Mouse (Mus musculus) forebrain, embryonic 13.5 days (tissue): ENCODE measurements around the gene Meis2. TPM values are rescaled to one million over a fixed set of nuclear protein-coding genes. Genes with fewer than 3 reads are reported as not detected.

ENCODE experiments used
- ATAC-seq: fragments of 200-750 bp; cut with Nextera tagmentation; 2 replicates; pipeline ENCODE4 v1.8.0; 2017
- H3K27ac ChIP-seq: fragments of 300-500 bp; sonication (generic); 2 replicates; pipeline ENCODE4 v1.5.1; 2015; ENCODE audit warnings: inconsistent platforms, mild to moderate bottlenecking, moderate library complexity
- H3K27me3 ChIP-seq: fragments of 300-500 bp; sonication (generic); 2 replicates; pipeline ENCODE4 v1.6.1; 2015; ENCODE audit warnings: mild to moderate bottlenecking, inconsistent platforms
- H3K36me3 ChIP-seq: fragments of 300-500 bp; sonication (generic); 2 replicates; pipeline ENCODE4 v1.6.1; 2015; ENCODE audit warnings: mild to moderate bottlenecking, inconsistent platforms; ENCODE audit not compliant: poor library complexity, severe bottlenecking
- H3K4me1 ChIP-seq: fragments of 300-500 bp; sonication (generic); 2 replicates; pipeline ENCODE4 v1.6.1; 2015; ENCODE audit warnings: inconsistent platforms
- H3K4me2 ChIP-seq: fragments of 300-500 bp; sonication (generic); 2 replicates; pipeline ENCODE4 v1.6.1; 2015; ENCODE audit warnings: inconsistent platforms, mild to moderate bottlenecking, moderate library complexity
- H3K4me3 ChIP-seq: fragments of 300-500 bp; sonication (generic); 2 replicates; pipeline ENCODE4 v1.5.1; 2015; ENCODE audit warnings: mild to moderate bottlenecking, inconsistent platforms
- H3K9ac ChIP-seq: fragments of 300-500 bp; sonication (generic); 2 replicates; pipeline ENCODE4 v1.6.1; 2015; ENCODE audit warnings: mild to moderate bottlenecking, inconsistent platforms
- H3K9me3 ChIP-seq: fragments of 300-500 bp; sonication (generic); replicated peaks from 2 replicates; pipeline ENCODE4 v1.6.1; 2016; ENCODE audit warnings: inconsistent platforms
- WGBS: fragments of 180-500 bp; shearing (Covaris S2); methylation state at CpG from one replicate; pipeline ENCODE4 v1.1.7; 2015; 5-methylcytosine and 5-hydroxymethylcytosine counted together
- polyA plus RNA-seq: library from polyadenylated mRNA; unstranded; fragments of >200 nt; fragmentation: Nextera tagmentation; extraction: Ambion mirVana; gene quantifications from 2 replicates; pipeline ENCODE4 v1.2.1, GENCODE M21; 2015

The Meis2 gene
- polyA plus RNA-seq, 1 experiment from 2014 or later = 130 TPM

DNA sequence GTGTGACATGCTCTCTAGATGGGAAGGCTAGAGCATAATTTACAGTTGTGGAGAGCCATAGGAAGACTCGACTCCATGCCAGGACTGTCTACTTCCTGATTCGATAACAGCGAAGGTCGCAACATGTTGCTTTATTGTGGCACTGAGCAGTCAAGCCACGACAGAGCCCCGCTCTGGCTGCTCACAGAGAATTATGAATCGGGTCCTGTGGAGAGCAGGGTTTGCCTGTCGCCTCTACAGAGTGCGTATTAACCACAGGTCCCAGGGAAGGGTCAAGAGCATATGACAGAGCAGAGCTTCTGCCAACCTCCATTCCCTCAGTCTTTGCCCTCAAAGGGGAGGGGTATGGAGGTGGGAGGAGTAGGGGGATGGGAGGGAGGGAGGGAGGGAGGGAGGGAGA lies 80.7 kb downstream of the Meis2 start:
- Histone ChIP-seq H3K27ac (no peak overlapping the region), H3K4me3 (no peak overlapping the region), H3K9me3 (no peaks in the 10 kb centered on the region), H3K9ac (no peak overlapping the region), H3K27me3 (no peaks in the 10 kb centered on the region), H3K4me1 (peaks cover 44% of the 10 kb centered on the region), H3K4me2 (no peak overlapping the region), H3K36me3 (peaks cover 6% of the 10 kb centered on the region; the same call in 1 of the 2 replicates)
- 80% methylated on average over 9 of the region's 9 CpGs for WGBS
- no peak for ATAC-seq

DNA sequence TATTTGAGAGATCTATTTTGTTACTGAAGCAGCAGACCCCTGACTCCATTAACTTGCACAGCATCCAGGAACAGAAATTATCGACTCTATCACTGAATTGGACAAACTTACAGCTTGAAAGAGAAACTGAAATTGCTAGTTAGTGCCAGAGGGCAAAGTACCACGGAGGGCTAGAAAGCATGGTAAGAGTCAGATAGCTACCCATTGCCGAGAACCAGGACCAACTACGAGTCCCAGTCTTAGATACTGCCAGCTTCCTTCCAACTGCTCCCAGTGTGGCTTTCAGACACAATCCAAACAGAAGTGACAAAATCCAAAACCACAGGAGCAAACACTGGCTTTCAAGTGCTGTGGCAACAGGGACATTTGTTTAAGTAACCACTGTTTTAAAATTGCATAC lies 81.2 kb downstream of the Meis2 start:
- Histone ChIP-seq H3K27me3 (no peaks in the 10 kb centered on the region), H3K36me3 (peaks cover 4% of the 10 kb centered on the region; the same call in 1 of the 2 replicates), H3K27ac (no peak overlapping the region), H3K4me2 (no peak overlapping the region), H3K9me3 (no peaks in the 10 kb centered on the region), H3K4me1 (peaks cover 48% of the 10 kb centered on the region), H3K9ac (no peak overlapping the region), H3K4me3 (no peak overlapping the region)
- 89% methylated on average over 4 of the region's 4 CpGs for WGBS
- ATAC-seq = no peak

DNA sequence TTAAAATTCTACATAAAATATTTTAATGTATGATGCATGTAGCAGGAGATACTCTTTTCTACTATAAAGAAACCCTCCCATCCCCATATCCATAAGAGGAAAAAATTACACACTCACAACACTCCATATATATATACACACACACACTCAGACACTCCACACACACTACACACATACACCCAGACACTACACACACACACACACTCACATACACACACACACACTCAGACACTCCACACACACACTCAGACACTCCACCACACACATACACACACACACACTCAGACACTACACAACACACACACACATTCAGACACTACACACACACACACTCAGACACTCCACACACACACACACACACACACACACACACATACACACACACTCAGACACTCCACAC lies 85.1 kb downstream of the Meis2 start:
- Histone ChIP-seq H3K36me3 (peaks cover 18% of the 10 kb centered on the region), H3K27me3 (no peaks in the 10 kb centered on the region), H3K4me2 (no peak overlapping the region), H3K4me3 (no peak overlapping the region), H3K9me3 (no peaks in the 10 kb centered on the region), H3K27ac (peak overlapping the region; percentile 75), H3K4me1 (peaks cover 53% of the 10 kb centered on the region), H3K9ac (no peak overlapping the region)
- peak; percentile 13; the same call in 1 of the 2 replicates for ATAC-seq

DNA sequence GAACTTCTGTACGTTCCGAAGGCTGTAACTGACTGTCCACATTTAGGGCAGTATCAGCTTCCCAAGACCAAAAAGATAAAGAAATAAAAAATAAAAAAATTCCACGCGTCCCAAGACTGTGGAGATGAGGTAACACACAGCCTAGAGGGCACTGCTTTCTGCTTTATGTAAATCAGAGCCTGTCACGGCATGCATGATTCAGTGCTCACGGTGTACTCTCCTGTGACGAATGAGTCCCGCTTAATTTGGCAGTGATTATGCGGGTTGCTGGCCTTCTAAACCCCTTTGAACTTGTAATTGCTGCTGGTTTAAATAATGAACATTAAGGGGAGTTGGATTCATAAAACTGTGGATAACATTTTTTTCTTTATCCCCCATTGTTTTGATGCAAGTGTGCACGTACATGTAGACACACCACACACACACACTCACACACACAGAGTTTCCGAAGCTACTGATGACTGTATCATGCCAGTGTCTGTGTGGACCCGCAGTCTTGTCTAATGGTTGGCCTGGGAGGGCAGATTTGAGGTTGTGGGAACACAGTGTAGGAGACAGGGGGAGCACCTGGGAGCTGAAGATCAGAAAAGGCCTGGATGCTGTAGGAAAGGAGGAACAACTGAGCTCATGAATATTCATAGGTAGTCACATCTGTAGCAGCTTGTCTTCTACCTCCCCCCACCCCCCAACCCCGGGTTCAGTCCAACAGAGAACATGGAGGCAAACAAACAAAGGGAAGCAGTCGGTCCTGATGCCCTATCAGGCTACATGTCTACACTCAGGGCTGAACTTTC lies 85.8 kb downstream of the Meis2 start:
- H3K27me3 ChIP-seq = no peaks in the 10 kb centered on the region
- ATAC-seq = peak; percentile 81
- H3K36me3 ChIP-seq = peaks cover 21% of the 10 kb centered on the region
- H3K27ac ChIP-seq = peak overlapping the region; percentile 75
- WGBS = 34% methylated on average over 14 of the region's 14 CpGs
- no peak overlapping the region for H3K4me3 ChIP-seq
- H3K4me1 ChIP-seq = peaks cover 51% of the 10 kb centered on the region
- H3K4me2 ChIP-seq = peak overlapping the region; percentile 12; the same call in 1 of the 2 replicates
- H3K9me3 ChIP-seq = no peaks in the 10 kb centered on the region
- H3K9ac ChIP-seq = no peak overlapping the region

DNA sequence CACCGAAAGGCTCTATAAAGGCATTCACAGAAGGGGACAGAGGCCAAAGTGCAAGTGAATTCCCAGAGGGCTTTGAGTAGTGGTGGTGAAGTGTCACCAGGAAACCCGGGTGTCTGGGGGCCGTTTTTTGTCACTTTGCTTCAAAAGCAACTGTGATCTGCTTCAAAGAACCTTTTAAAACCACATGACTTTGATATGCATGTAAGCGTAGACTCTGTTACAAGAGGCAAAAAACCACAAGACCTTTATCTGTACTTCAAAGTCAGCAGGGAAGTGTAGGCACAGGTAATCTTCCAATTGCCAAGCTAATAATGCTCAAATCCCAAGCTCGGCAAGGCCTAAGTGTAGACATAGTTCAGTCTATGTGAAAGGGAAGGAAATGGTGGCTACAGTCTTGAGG lies 87.0 kb downstream of the Meis2 start:
- Histone ChIP-seq H3K4me1 (peaks cover 44% of the 10 kb centered on the region), H3K27ac (no peak overlapping the region), H3K27me3 (no peaks in the 10 kb centered on the region), H3K9ac (no peak overlapping the region), H3K4me2 (no peak overlapping the region), H3K9me3 (no peaks in the 10 kb centered on the region), H3K4me3 (no peak overlapping the region), H3K36me3 (peaks cover 21% of the 10 kb centered on the region)
- 78% methylated on average over 5 of the region's 5 CpGs for WGBS
- no peak for ATAC-seq

DNA sequence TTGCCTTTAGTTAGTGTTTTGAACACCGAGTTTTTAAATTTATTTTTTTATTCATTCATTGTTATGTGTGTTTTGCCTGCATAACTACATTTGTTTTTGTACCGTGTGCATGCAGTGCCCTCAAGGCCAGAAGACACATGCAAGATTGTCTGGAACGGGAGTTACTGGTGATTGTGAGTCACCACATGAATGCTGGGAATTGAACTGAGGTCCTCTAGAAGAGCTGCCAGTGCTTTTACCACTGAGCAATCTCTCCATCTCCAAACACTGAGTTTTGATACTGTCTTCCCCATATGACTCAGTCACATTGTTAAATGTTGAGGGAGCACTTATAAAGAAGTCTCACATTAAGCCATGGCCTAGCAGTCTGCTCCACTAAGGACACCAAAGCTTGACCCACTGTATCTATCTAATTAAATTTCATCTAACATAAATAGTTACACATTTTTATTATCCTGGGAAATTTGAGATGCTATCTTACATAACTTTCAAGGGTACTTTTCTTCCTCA lies 94.3 kb downstream of the Meis2 start:
- Histone ChIP-seq H3K4me2 (no peak overlapping the region), H3K9me3 (no peaks in the 10 kb centered on the region), H3K27ac (no peak overlapping the region), H3K9ac (no peak overlapping the region), H3K4me3 (no peak overlapping the region), H3K27me3 (no peaks in the 10 kb centered on the region), H3K36me3 (peaks cover 17% of the 10 kb centered on the region), H3K4me1 (peaks cover 10% of the 10 kb centered on the region)
- WGBS = 86% methylated on average over 3 of the region's 3 CpGs
- ATAC-seq = no peak

DNA sequence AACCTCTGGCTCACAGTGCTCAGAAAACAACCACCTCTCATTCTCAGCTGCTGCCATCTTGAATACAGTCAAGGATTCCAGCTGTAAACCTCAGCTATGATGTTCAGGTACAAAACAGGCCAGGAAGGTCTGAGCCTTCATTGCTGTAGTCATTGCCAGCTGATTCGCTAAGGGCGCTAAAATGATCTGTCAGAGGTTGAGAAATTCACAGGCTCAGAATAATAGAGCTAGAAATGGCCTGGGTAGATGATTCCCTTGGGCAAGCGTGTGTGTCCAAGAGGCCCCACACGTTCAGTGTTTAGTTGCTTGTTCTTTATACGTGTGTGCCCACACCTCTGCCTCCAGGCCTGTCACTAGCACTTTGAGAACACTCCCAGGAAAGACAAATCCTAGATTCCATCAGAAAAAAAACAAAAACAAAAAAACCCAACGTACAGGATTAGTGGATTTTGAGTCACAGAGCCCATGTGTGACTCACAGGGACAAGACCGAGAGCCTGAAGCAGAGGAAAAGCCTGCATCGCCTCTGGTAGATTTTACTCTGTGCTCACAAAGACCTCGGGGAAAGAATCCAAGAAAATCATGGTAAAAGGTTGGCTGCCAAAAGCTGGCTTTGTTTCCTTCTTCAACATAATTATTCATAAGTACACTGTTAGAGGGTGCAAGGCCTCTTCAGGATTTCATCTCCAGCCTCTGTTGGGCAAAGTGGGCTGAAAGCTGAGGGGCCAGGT lies 95.4 kb downstream of the Meis2 start:
- Histone ChIP-seq H3K27me3 (no peaks in the 10 kb centered on the region), H3K36me3 (peaks cover 11% of the 10 kb centered on the region), H3K4me2 (no peak overlapping the region), H3K4me3 (no peak overlapping the region), H3K9me3 (no peaks in the 10 kb centered on the region), H3K9ac (no peak overlapping the region), H3K27ac (no peak overlapping the region; the same call in 1 of the 2 replicates), H3K4me1 (peaks cover 17% of the 10 kb centered on the region)
- no peak for ATAC-seq
- WGBS = 81% methylated on average over 9 of the region's 9 CpGs

DNA sequence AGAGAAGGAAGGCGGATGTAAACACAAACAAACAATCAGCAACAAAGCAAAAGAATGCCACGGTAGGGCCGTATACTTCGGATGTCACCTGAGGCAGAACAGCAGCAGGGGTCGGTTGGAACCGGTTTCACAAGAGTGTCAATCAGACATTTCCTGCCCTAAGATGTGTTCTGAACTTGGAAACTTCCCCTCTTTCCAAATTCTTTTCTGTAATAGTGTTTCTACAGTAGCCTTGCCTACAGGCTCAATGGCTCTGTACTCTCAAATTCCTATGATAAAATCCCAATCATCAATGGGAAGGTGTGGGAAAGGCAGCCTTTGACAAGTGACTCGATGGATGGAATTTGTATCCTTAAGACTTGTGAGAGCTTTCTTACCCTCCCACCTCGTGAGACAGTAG lies 96.4 kb downstream of the Meis2 start:
- no peak for ATAC-seq
- Histone ChIP-seq H3K9ac (no peak overlapping the region), H3K27ac (no peak overlapping the region), H3K4me3 (no peak overlapping the region), H3K9me3 (no peaks in the 10 kb centered on the region), H3K36me3 (peaks cover 12% of the 10 kb centered on the region; the same call in 1 of the 2 replicates), H3K27me3 (no peaks in the 10 kb centered on the region), H3K4me1 (peaks cover 25% of the 10 kb centered on the region), H3K4me2 (no peak overlapping the region)
- WGBS = 82% methylated on average over 8 of the region's 8 CpGs

DNA sequence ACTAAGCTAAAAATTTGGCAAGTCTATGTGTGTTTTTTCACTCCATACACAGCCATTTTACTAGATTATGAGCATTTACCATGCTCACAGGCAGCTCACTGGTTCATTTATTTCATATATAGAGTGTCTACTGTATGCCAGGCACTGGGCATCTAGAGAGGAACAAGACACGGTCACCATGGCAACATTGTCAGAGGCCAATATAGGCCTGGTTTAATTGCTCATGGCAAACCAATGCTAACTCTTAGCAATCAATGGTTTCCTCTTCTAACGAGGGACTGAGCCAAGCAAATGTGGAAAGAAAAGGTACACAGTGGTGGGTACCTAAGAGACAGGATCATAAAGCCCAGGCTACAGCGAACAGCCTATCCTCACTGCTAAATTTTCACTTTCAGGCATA lies 100.7 kb downstream of the Meis2 start:
- H3K4me2 ChIP-seq = no peak overlapping the region
- H3K27me3 ChIP-seq = no peaks in the 10 kb centered on the region
- H3K4me1 ChIP-seq = peaks cover 26% of the 10 kb centered on the region
- H3K36me3 ChIP-seq = peaks cover 12% of the 10 kb centered on the region
- no peak overlapping the region for H3K4me3 ChIP-seq
- no peaks in the 10 kb centered on the region for H3K9me3 ChIP-seq
- ATAC-seq = peak; percentile 52; the same call in 1 of the 2 replicates
- 64% methylated on average over 3 of the region's 3 CpGs for WGBS
- peak overlapping the region; percentile 27; the same call in 1 of the 2 replicates for H3K27ac ChIP-seq
- no peak overlapping the region for H3K9ac ChIP-seq

DNA sequence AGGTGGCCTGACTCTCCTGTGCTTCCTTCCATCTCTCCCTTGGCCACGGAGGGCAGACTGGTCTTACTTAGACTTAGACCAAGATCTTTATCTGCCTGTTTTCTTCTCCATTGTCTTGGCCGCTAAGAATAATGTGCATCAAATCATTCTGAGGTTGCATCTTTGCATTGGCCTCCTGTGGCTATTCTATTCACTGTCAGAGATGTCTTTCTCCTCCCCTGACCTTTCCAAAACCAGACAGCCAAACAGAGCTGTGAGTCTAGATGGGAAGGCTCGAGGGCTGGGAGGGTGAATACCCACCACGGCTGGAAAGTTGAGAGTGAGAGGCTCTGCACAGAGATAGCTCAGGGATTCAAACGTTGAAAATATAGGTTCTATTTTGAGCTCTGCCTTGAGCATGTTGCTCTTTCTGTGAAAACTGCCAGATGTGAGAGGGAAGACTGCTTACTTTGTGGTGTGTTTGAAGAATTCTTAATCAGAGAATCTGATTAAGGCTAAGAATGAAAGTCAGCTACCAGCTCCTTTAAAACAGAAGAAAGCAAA lies 102.3 kb downstream of the Meis2 start:
- ATAC-seq = no peak
- Histone ChIP-seq H3K4me2 (no peak overlapping the region), H3K27ac (peak overlapping the region; percentile 44; the same call in 1 of the 2 replicates), H3K27me3 (no peaks in the 10 kb centered on the region), H3K36me3 (peaks cover 12% of the 10 kb centered on the region), H3K9me3 (no peaks in the 10 kb centered on the region), H3K9ac (no peak overlapping the region), H3K4me3 (no peak overlapping the region), H3K4me1 (peaks cover 26% of the 10 kb centered on the region)
- WGBS = 47% methylated on average over 5 of the region's 5 CpGs

DNA sequence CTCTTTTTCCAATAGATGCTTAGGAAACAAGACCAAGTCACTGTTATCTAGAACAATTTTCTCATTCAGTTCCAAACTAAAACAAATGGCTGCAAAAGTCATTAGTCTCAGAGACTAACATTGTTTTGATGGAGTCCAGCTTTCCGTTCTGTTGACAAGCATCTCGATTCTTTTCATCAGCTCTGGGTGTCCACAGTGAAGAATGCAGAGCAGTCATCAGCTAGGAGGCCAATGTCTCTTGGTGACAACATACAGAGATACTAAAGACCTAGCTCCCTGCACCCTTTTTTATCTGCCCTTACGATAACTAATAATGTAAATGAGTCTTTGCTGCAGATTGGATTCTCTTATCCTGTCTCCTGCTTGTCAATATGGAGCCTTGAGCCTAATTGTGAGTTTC lies 102.9 kb downstream of the Meis2 start:
- Histone ChIP-seq H3K9me3 (no peaks in the 10 kb centered on the region), H3K27me3 (no peaks in the 10 kb centered on the region), H3K36me3 (peaks cover 12% of the 10 kb centered on the region), H3K27ac (no peak overlapping the region), H3K9ac (no peak overlapping the region), H3K4me1 (peaks cover 26% of the 10 kb centered on the region), H3K4me2 (no peak overlapping the region), H3K4me3 (no peak overlapping the region)
- WGBS = 77% methylated on average over 3 of the region's 3 CpGs
- ATAC-seq = no peak

DNA sequence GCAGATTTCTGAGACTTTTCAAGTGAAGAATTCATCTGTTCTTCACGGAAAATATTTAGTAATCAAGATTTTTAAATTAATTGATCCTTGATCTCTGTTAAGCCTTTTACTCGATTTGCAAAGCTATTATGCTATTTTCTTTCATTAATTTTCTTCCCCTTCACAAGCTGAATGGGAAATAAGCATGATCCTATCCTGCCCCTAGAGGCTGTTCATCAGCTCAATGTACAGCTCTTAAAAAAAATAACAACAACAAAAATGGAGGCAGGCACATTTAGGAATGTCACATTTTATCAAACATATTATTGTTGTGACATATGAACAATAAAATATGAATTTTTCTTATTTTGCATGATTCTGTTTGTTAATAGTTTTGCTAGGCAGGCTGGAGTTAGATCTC lies 103.5 kb downstream of the Meis2 start:
- Histone ChIP-seq H3K9me3 (no peaks in the 10 kb centered on the region), H3K4me2 (no peak overlapping the region), H3K27me3 (no peaks in the 10 kb centered on the region), H3K27ac (no peak overlapping the region), H3K36me3 (peaks cover 12% of the 10 kb centered on the region), H3K4me1 (peaks cover 26% of the 10 kb centered on the region), H3K9ac (no peak overlapping the region), H3K4me3 (no peak overlapping the region)
- 45% methylated on average over 2 of the region's 2 CpGs for WGBS
- no peak for ATAC-seq
